Mouse (Mus musculus) erythroblast, embryonic 14.5 days (primary cell): Measurements from ENCODE around the gene Ccdc80. TPM values are rescaled to one million over a fixed set of nuclear protein-coding genes. Genes with fewer than 3 reads are reported as not detected.

Experiments used
- H3K27me3 ChIP-seq: 2 replicates; pipeline ENCODE4 v1.6.1; 2012; ENCODE audit warnings: inconsistent platforms; ENCODE audit not compliant: control insufficient read depth
- H3K36me3 ChIP-seq: 2 replicates; pipeline ENCODE4 v1.6.1; 2012; ENCODE audit warnings: mild to moderate bottlenecking, inconsistent platforms; ENCODE audit not compliant: control insufficient read depth
- H3K4me1 ChIP-seq: 2 replicates; pipeline ENCODE4 v1.6.1; 2012; ENCODE audit warnings: inconsistent platforms; ENCODE audit not compliant: control insufficient read depth
- H3K4me3 ChIP-seq: replicated peaks from 2 replicates; pipeline ENCODE3; 2012; ENCODE audit warnings: moderate library complexity, mild to moderate bottlenecking, inconsistent platforms
- H3K9me3 ChIP-seq: 2 replicates; pipeline ENCODE4 v1.6.1; 2012; ENCODE audit warnings: low read length, inconsistent platforms, mixed read lengths; ENCODE audit not compliant: control insufficient read depth
- GATA1 ChIP-seq: IDR thresholded peaks from 2 replicates; pipeline ENCODE4 v1.6.1; 2012; ENCODE audit warnings: low read length, inconsistent platforms, mixed read lengths
- TAL1 ChIP-seq: IDR thresholded peaks from 3 replicates; pipeline ENCODE4 v1.6.1; 2012; ENCODE audit warnings: low read length, inconsistent platforms, mixed read lengths
- polyA plus RNA-seq: library from polyadenylated mRNA; stranded (reverse); fragments of >175 nt; gene quantifications from 2 replicates; pipeline ENCODE4 v1.2.3, GENCODE M21; 2012

The Ccdc80 gene
- polyA plus RNA-seq, 1 experiment: 0.02 TPM

- no peaks in the 10 kb centered on the region for H3K27me3 ChIP-seq
- no peak for TF ChIP-seq GATA1
- TF ChIP-seq TAL1: no peak
- no peaks in the 10 kb centered on the region for H3K9me3 ChIP-seq
Observed at GRCm38 (mm10) chr16:45100892-45101291, 7.7 kb downstream of the Ccdc80 start.

GRCm38 (mm10) chr16:45104993-45105392 is 11.8 kb downstream of the Ccdc80 start:
- TF ChIP-seq TAL1 (no peak), GATA1 (no peak)
- no peaks in the 10 kb centered on the region for H3K36me3 ChIP-seq
- H3K27me3 ChIP-seq: no peaks in the 10 kb centered on the region
- no peak overlapping the region for H3K4me3 ChIP-seq
- H3K4me1 ChIP-seq: no peaks in the 10 kb centered on the region
- no peaks in the 10 kb centered on the region for H3K9me3 ChIP-seq

More at GRCm38 (mm10) chr16:45100892-45101291, 7.7 kb downstream of the Ccdc80 start:
- Histone ChIP-seq H3K4me3 (no peak overlapping the region), H3K36me3 (no peaks in the 10 kb centered on the region), H3K4me1 (no peaks in the 10 kb centered on the region)

- no peaks in the 10 kb centered on the region for H3K27me3 ChIP-seq
- H3K36me3 ChIP-seq: no peaks in the 10 kb centered on the region
- no peak for TF ChIP-seq TAL1
- TF ChIP-seq GATA1: no peak
- H3K9me3 ChIP-seq: no peaks in the 10 kb centered on the region
- H3K4me3 ChIP-seq: no peak overlapping the region
- no peaks in the 10 kb centered on the region for H3K4me1 ChIP-seq
Observed at GRCm38 (mm10) chr16:45108203-45108878, 15.1 kb downstream of the Ccdc80 start.

GRCm38 (mm10) chr16:45110498-45110897 is 17.3 kb downstream of the Ccdc80 start:
- H3K27me3 ChIP-seq: no peaks in the 10 kb centered on the region
- no peaks in the 10 kb centered on the region for H3K9me3 ChIP-seq
- no peaks in the 10 kb centered on the region for H3K4me1 ChIP-seq
- H3K4me3 ChIP-seq: no peak overlapping the region
- H3K36me3 ChIP-seq: no peaks in the 10 kb centered on the region
- TF ChIP-seq GATA1 (no peak), TAL1 (no peak)

- no peak overlapping the region for H3K4me3 ChIP-seq
- no peaks in the 10 kb centered on the region for H3K36me3 ChIP-seq
- H3K27me3 ChIP-seq: no peaks in the 10 kb centered on the region
- TF ChIP-seq GATA1: no peak
- no peak for TF ChIP-seq TAL1
- no peaks in the 10 kb centered on the region for H3K9me3 ChIP-seq
- H3K4me1 ChIP-seq: no peaks in the 10 kb centered on the region
Observed at GRCm38 (mm10) chr16:45117200-45117599, 24.0 kb downstream of the Ccdc80 start.

GRCm38 (mm10) chr16:45118760-45119159 is 25.6 kb downstream of the Ccdc80 start:
- Histone ChIP-seq H3K4me1 (no peaks in the 10 kb centered on the region), H3K27me3 (no peaks in the 10 kb centered on the region), H3K9me3 (no peaks in the 10 kb centered on the region), H3K36me3 (no peaks in the 10 kb centered on the region), H3K4me3 (no peak overlapping the region)
- TF ChIP-seq TAL1 (no peak), GATA1 (no peak)

GRCm38 (mm10) chr16:45120844-45121425 is 27.7 kb downstream of the Ccdc80 start:
- H3K4me3 ChIP-seq: no peak overlapping the region
- TF ChIP-seq GATA1 (no peak), TAL1 (no peak)
- H3K4me1 ChIP-seq: no peaks in the 10 kb centered on the region

GRCm38 (mm10) chr16:45122571-45122970 is 29.4 kb downstream of the Ccdc80 start:
- Histone ChIP-seq H3K4me1 (no peaks in the 10 kb centered on the region), H3K27me3 (no peaks in the 10 kb centered on the region), H3K4me3 (no peak overlapping the region), H3K9me3 (no peaks in the 10 kb centered on the region), H3K36me3 (no peaks in the 10 kb centered on the region)
- TF ChIP-seq TAL1 (no peak), GATA1 (no peak)

More at GRCm38 (mm10) chr16:45120844-45121425, 27.7 kb downstream of the Ccdc80 start:
- Histone ChIP-seq H3K36me3 (no peaks in the 10 kb centered on the region), H3K27me3 (no peaks in the 10 kb centered on the region), H3K9me3 (no peaks in the 10 kb centered on the region)

- no peaks in the 10 kb centered on the region for H3K4me1 ChIP-seq
- no peaks in the 10 kb centered on the region for H3K36me3 ChIP-seq
- no peaks in the 10 kb centered on the region for H3K27me3 ChIP-seq
- H3K4me3 ChIP-seq: no peak overlapping the region
- no peaks in the 10 kb centered on the region for H3K9me3 ChIP-seq
- TF ChIP-seq TAL1 (no peak), GATA1 (no peak)
Observed at GRCm38 (mm10) chr16:45124230-45125203, 31.3 kb downstream of the Ccdc80 start.
